Mouse (Mus musculus) brain, embryonic 14.5 days (tissue): ENCODE data around the gene Ocln. TPM values are rescaled to one million over a fixed set of nuclear protein-coding genes. Genes with fewer than 3 reads are reported as not detected.
A peak's percentile ranks its signal among the peaks of the same experiment; 100 is the strongest.
"Not testable (repeated sequence)": the region's sequence is repeated elsewhere in the genome, so short reads cannot be mapped to it uniquely, and the experiment has no call there.

ENCODE experiments used
- DNase-seq: peaks from one replicate; pipeline ENCODE4 v3.0.0-alpha.2; 2011; ENCODE audit warnings: low read depth
- CTCF ChIP-seq: fragments of 200-500 bp; IDR thresholded peaks from 2 replicates; pipeline ENCODE4 v1.5.1; 2012; ENCODE audit warnings: inconsistent platforms, mild to moderate bottlenecking, moderate library complexity, borderline replicate concordance; ENCODE audit not compliant: insufficient read depth, insufficient read length; ENCODE audit errors: extremely low read depth
- POLR2A ChIP-seq: fragments of 200-500 bp; IDR thresholded peaks from 2 replicates; pipeline ENCODE4 v1.6.1; 2012; ENCODE audit warnings: mild to moderate bottlenecking, inconsistent platforms, borderline replicate concordance; ENCODE audit not compliant: poor library complexity, insufficient read depth, insufficient read length, severe bottlenecking; ENCODE audit errors: extremely low read depth
- polyA plus RNA-seq: library from polyadenylated mRNA; depleted of rRNA; stranded (reverse); fragments of >200 nt; gene quantifications from 2 replicates; pipeline ENCODE4 v1.2.3, GENCODE M21; 2012; rRNA removed

Ocln gene
- polyA plus RNA-seq, 1 experiment, result 4.1 TPM

DNA sequence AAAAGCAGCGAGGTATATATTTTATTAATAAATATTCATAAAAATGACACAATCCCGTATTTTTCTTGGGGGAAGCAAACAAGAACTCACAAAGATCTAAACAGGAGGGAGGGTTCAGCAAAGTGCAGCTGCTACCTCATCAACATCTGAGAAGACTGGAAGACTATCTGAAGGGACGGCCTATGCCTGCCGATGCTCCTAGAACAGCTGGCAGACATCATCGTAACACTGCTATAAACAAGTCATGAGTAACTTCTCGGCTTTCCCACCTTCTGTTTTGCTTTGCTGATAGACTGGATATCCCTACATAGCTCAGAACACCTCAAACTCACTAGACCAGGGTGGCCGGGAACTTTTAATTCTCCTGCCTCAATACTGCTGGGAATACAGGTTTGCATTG is 68.9 kb downstream of the Ocln start:
- TF ChIP-seq CTCF, result no peak
- no peak for TF ChIP-seq POLR2A
- no peak for DNase-seq

- TF ChIP-seq CTCF, result no peak
- TF ChIP-seq POLR2A, result no peak
- DNase-seq, result no peak
These were observed 88.8 kb downstream of the Ocln start for GRCm38 (mm10) chr13:100463527-100464222.

DNA sequence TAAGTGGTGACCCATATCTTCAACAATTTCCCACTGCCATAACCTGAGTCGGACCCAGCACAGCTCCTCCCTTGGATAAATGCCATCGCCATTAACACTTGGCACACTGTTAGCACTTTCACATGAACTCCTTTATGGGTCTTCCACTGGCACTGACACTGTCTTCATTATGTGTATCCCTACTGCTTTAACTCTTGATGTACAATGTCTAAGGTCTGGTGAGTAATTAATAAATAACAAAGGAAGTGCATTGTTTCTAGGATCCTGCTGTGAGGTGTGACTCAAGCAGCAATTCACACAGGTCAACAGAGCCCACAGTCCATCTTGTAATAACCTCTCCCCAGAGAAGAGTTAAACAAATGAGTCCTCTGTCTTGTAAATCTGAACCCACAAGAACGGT is 91.2 kb downstream of the Ocln start:
- DNase-seq, result peak; percentile 12
- TF ChIP-seq CTCF (no peak), POLR2A (no peak)

DNA sequence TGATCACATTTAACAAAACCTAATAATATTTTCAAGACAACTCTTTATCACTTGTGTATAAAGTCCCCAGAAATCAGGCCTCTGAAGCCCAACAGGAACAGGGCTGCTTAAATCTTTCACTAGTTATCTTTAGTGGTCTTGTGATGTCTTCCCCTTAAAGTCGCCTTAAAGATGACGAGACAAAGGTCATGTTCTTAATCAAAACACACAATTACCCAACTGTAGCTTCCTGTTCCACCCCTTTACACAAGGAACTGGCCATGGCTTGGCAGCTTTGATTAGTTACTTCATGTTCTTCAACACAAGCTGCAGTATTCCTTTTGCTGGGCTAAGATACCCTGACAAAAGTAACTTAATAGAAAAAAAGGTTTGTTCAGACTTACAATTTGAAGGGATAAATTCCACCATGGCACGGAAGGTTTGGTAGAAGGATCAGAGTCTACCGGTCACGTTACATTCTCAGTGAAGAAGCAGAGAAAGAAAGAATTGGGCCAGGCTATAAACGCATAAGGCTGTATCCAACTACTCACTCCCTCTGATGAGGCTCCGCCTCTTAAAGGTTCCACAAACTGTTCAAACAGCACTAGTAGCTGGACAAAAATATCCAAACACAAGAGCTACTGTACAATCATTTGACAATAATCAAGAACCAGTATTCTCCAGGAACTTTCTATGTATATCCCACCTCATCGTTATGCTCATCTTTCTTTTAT is 99.9 kb downstream of the Ocln start, which contains the start of gene Naip1:
TSS of gene Naip1 (minus strand) at position 455 of the 713 bp plus-strand sequence.
- not testable (repeated sequence) for DNase-seq

DNA sequence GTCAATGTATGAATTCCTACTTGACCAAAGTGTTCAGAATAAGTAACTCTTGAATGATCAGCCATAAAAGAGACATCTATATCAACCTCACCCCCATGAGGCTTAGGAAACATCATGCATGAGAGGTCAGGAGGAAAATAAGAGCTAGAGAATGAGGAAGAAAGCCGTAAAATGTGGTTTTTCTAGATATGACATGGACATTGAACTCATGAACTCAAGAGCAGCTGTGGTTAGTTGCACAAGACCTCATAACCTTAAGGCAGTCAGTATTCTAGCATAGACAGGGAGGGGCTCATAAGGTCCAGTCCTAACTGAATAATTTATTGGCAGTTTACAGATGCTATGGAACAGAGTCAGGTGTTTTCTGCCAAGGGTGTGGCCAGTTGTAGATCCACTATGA is 103.0 kb downstream of the Ocln start:
- TF ChIP-seq CTCF (no peak), POLR2A (no peak)
- no peak for DNase-seq

Other genes starting within 250 kb of the Ocln start
- 0.13 and 0.16 TPM in 2 replicates for gene Naip6, start 235.0 kb downstream of the Ocln start, polyA plus RNA-seq
- gene Naip1, start 99.8 kb downstream of the Ocln start, polyA plus RNA-seq, result 0.05 and 0.07 TPM in 2 replicates
- gene Gtf2h2, start 60.1 kb downstream of the Ocln start, polyA plus RNA-seq, result 61.3 and 80.8 TPM in 2 replicates
- gene Marveld2, start 64.3 kb upstream of the Ocln start, polyA plus RNA-seq, result 1.7 and 2.3 TPM in 2 replicates
- 211 and 231 TPM in 2 replicates for gene Ak6, start 98.3 kb upstream of the Ocln start, polyA plus RNA-seq
- gene Rad17, start 98.3 kb upstream of the Ocln start, polyA plus RNA-seq, result 15.7 and 16.7 TPM in 2 replicates
- gene Taf9, start 98.9 kb upstream of the Ocln start, polyA plus RNA-seq, result 22.4 and 26.8 TPM in 2 replicates
- gene Ccdc125, start 117.0 kb upstream of the Ocln start, polyA plus RNA-seq, result 0.81 and 1.4 TPM in 2 replicates
- gene Cdk7, start 178.2 kb upstream of the Ocln start, polyA plus RNA-seq, result 24.3 and 32.1 TPM in 2 replicates
- gene Mrps36, start 191.9 kb upstream of the Ocln start, polyA plus RNA-seq, result 57.5 and 64.0 TPM in 2 replicates
- 8.3 and 12.5 TPM in 2 replicates for gene Cenph, start 223.2 kb upstream of the Ocln start, polyA plus RNA-seq
- gene Ccnb1, start 233.9 kb upstream of the Ocln start, polyA plus RNA-seq, result 48.4 and 102 TPM in 2 replicates